Mouse (Mus musculus) ovary, postnatal 10 days (tissue): Measurements from ENCODE around the gene Tacc3.

Experiments used
- DNase-seq: peaks from one replicate; pipeline ENCODE4 v3.0.0; 2022; ENCODE audit warnings: low spot score

The Tacc3 gene

GRCm38 (mm10) chr5:33657787-33658663, at the start of gene Tacc3, which contains the start of gene Tmem129:
Tacc3 (plus strand) TSS chr5:33658128.
Tmem129 (minus strand) TSS chr5:33658416.
- peak; percentile 93 for DNase-seq

- DNase-seq = no peak
These were observed 48.7 kb upstream of the Tacc3 start for GRCm38 (mm10) chr5:33609226-33609625.

- DNase-seq = no peak
These were observed 46.1 kb upstream of the Tacc3 start for GRCm38 (mm10) chr5:33611795-33612194.

- DNase-seq = no peak
These were observed 43.5 kb upstream of the Tacc3 start for GRCm38 (mm10) chr5:33614391-33614790.

GRCm38 (mm10) chr5:33622671-33623070, 35.3 kb upstream of the Tacc3 start:
- DNase-seq = no peak

- DNase-seq = no peak
These were observed 34.2 kb upstream of the Tacc3 start for GRCm38 (mm10) chr5:33623766-33624165.

- no peak for DNase-seq
These were observed 30.0 kb upstream of the Tacc3 start for GRCm38 (mm10) chr5:33627968-33628367.

- peak; percentile 29 for DNase-seq
These were observed 29.1 kb upstream of the Tacc3 start for GRCm38 (mm10) chr5:33628820-33629300.

GRCm38 (mm10) chr5:33629301-33629987, 28.5 kb upstream of the Tacc3 start, which contains the start of the genes Fam53a and Gm9903:
Fam53a (minus strand) TSS chr5:33629635.
Gm9903 (plus strand) TSS chr5:33629925.
- DNase-seq = peak; percentile 99

GRCm38 (mm10) chr5:33630061-33630460, 27.9 kb upstream of the Tacc3 start:
- no peak for DNase-seq

GRCm38 (mm10) chr5:33630615-33631014, 27.3 kb upstream of the Tacc3 start:
- DNase-seq = no peak

- no peak for DNase-seq
These were observed 25.4 kb upstream of the Tacc3 start for GRCm38 (mm10) chr5:33632526-33632925.

GRCm38 (mm10) chr5:33635361-33635760, 22.6 kb upstream of the Tacc3 start:
- no peak for DNase-seq

GRCm38 (mm10) chr5:33637606-33638350, 20.1 kb upstream of the Tacc3 start:
- DNase-seq = no peak

- DNase-seq = no peak
These were observed 19.1 kb upstream of the Tacc3 start for GRCm38 (mm10) chr5:33638826-33639225.

- no peak for DNase-seq
These were observed 17.3 kb upstream of the Tacc3 start for GRCm38 (mm10) chr5:33640652-33641051.

GRCm38 (mm10) chr5:33651017-33651416, 6.9 kb upstream of the Tacc3 start:
- no peak for DNase-seq

GRCm38 (mm10) chr5:33651541-33651920, 6.4 kb upstream of the Tacc3 start:
- no peak for DNase-seq

GRCm38 (mm10) chr5:33651921-33652782, 5.8 kb upstream of the Tacc3 start, which contains the start of gene Slbp:
Slbp (minus strand) TSS chr5:33652574.
- DNase-seq = peak; percentile 97

- no peak for DNase-seq
These were observed 5.2 kb upstream of the Tacc3 start for GRCm38 (mm10) chr5:33652783-33653173.

GRCm38 (mm10) chr5:33654424-33654823, 3.5 kb upstream of the Tacc3 start:
- DNase-seq = no peak
